Mouse (Mus musculus): ENCODE measurements around the gene Zfp677. TPM values are rescaled to one million over a fixed set of nuclear protein-coding genes. Genes with fewer than 3 reads are reported as not detected.
A peak's percentile ranks its signal among the peaks of the same experiment; 100 is the strongest.
"Not testable (repeated sequence)": the region's sequence is repeated elsewhere in the genome, so short reads cannot be mapped to it uniquely, and the experiment has no call there.

Gene Zfp677
- polyA plus RNA-seq (2014; fragmentation: Nextera tagmentation; extraction: Ambion mirVana), result 1.9 and 2.7 TPM in 2 replicates

- Histone ChIP-seq H3K27me3 (ENCODE audit: control insufficient read depth, insufficient read depth, low read length) (no peaks in the 10 kb centered on the region), H3K4me3 (ENCODE audit: low read depth, low read length) (peak within 1 kb of the TSS; percentile 44), H3K27ac (replicated peaks; ENCODE audit: low read depth, low read length) (no peak within 1 kb of the TSS), H3K36me3 (ENCODE audit: control insufficient read depth, insufficient read depth, low read length) (no peaks in the 10 kb centered on the region), H3K4me1 (ENCODE audit: control insufficient read depth, insufficient read depth, low read length) (no peaks in the 10 kb centered on the region), H3K9ac (ENCODE audit: low read length) (peak within 1 kb of the TSS; percentile 34; the same call in 1 of the 2 replicates), H3K9me3 (ENCODE audit: control insufficient read depth, low read length) (no peaks in the 10 kb centered on the region), H3K4me2 (ENCODE audit: low read depth, severe bottlenecking) (peak within 1 kb of the TSS; percentile 72)
- 3% methylated on average over 20 of the region's 20 CpGs for WGBS
- DNase-seq (ENCODE audit: low spot score), result peak; percentile 73
- peak; percentile 99 for ATAC-seq (ENCODE audit: insufficient number of reproducible peaks, low FRiP score, low TSS enrichment, low read depth)
Observed at GRCm38 (mm10) chr17:21383391-21384056, at the start of gene Zfp677. TSS of gene Zfp677 (plus strand) at chr17:21383748.

- WGBS, result 38% methylated on average over 3 of the region's 3 CpGs
- H3K9ac ChIP-seq (ENCODE audit: low read length); H3K36me3 ChIP-seq (ENCODE audit: control insufficient read depth, insufficient read depth, low read length); H3K9me3 ChIP-seq (ENCODE audit: control insufficient read depth, low read length); H3K27me3 ChIP-seq (ENCODE audit: control insufficient read depth, insufficient read depth, low read length); H3K4me1 ChIP-seq (ENCODE audit: control insufficient read depth, insufficient read depth, low read length); H3K4me2 ChIP-seq (ENCODE audit: low read depth, severe bottlenecking); H3K4me3 ChIP-seq (ENCODE audit: low read depth, low read length); H3K27ac ChIP-seq (replicated peaks; ENCODE audit: low read depth, low read length); ATAC-seq (ENCODE audit: insufficient number of reproducible peaks, low FRiP score, low TSS enrichment, low read depth); DNase-seq (ENCODE audit: low spot score): not testable (repeated sequence)
Observed at GRCm38 (mm10) chr17:21368018-21368417, 15.5 kb upstream of the Zfp677 start.

- ATAC-seq (ENCODE audit: insufficient number of reproducible peaks, low FRiP score, low TSS enrichment, low read depth) (peak; percentile 79; the same call in 1 of the 2 replicates), DNase-seq (ENCODE audit: low spot score) (peak; percentile 62)
- Histone ChIP-seq H3K36me3 (ENCODE audit: control insufficient read depth, insufficient read depth, low read length) (no peaks in the 10 kb centered on the region), H3K9me3 (ENCODE audit: control insufficient read depth, low read length) (no peaks in the 10 kb centered on the region), H3K9ac (ENCODE audit: low read length) (no peak overlapping the region), H3K27me3 (ENCODE audit: control insufficient read depth, insufficient read depth, low read length) (no peaks in the 10 kb centered on the region), H3K4me1 (ENCODE audit: control insufficient read depth, insufficient read depth, low read length) (no peaks in the 10 kb centered on the region), H3K4me3 (ENCODE audit: low read depth, low read length) (peak overlapping the region; percentile 21), H3K4me2 (ENCODE audit: low read depth, severe bottlenecking) (peak overlapping the region; percentile 54), H3K27ac (replicated peaks; ENCODE audit: low read depth, low read length) (no peak overlapping the region)
- WGBS, result 11% methylated on average over 31 of the region's 31 CpGs
Observed at GRCm38 (mm10) chr17:21369925-21370719, 13.4 kb upstream of the Zfp677 start.

- H3K9me3 ChIP-seq (ENCODE audit: control insufficient read depth, low read length), result no peaks in the 10 kb centered on the region
- ATAC-seq (ENCODE audit: insufficient number of reproducible peaks, low FRiP score, low TSS enrichment, low read depth), result no peak
- WGBS, result 68% methylated on average over 1 of the region's 1 CpGs
Observed at GRCm38 (mm10) chr17:21375311-21375710, 8.2 kb upstream of the Zfp677 start.

GRCm38 (mm10) chr17:21384057-21384411 lies 486 bp downstream of the Zfp677 start:
- no peak for DNase-seq (ENCODE audit: low spot score)
- Histone ChIP-seq H3K9ac (ENCODE audit: low read length) (peak overlapping the region; percentile 34; the same call in 1 of the 2 replicates), H3K27ac (replicated peaks; ENCODE audit: low read depth, low read length) (no peak overlapping the region), H3K4me3 (ENCODE audit: low read depth, low read length) (peak overlapping the region; percentile 44), H3K36me3 (ENCODE audit: control insufficient read depth, insufficient read depth, low read length) (no peaks in the 10 kb centered on the region), H3K4me1 (ENCODE audit: control insufficient read depth, insufficient read depth, low read length) (no peaks in the 10 kb centered on the region), H3K9me3 (ENCODE audit: control insufficient read depth, low read length) (no peaks in the 10 kb centered on the region), H3K4me2 (ENCODE audit: low read depth, severe bottlenecking) (peak overlapping the region; percentile 72), H3K27me3 (ENCODE audit: control insufficient read depth, insufficient read depth, low read length) (no peaks in the 10 kb centered on the region)
- ATAC-seq (ENCODE audit: insufficient number of reproducible peaks, low FRiP score, low TSS enrichment, low read depth), result peak; percentile 55
- 17% methylated on average over 8 of the region's 8 CpGs for WGBS

More at GRCm38 (mm10) chr17:21375311-21375710, 8.2 kb upstream of the Zfp677 start:
- Histone ChIP-seq H3K4me3 (ENCODE audit: low read depth, low read length) (no peak overlapping the region), H3K27ac (replicated peaks; ENCODE audit: low read depth, low read length) (no peak overlapping the region), H3K36me3 (ENCODE audit: control insufficient read depth, insufficient read depth, low read length) (no peaks in the 10 kb centered on the region), H3K4me2 (ENCODE audit: low read depth, severe bottlenecking) (no peak overlapping the region), H3K27me3 (ENCODE audit: control insufficient read depth, insufficient read depth, low read length) (no peaks in the 10 kb centered on the region), H3K9ac (ENCODE audit: low read length) (no peak overlapping the region), H3K4me1 (ENCODE audit: control insufficient read depth, insufficient read depth, low read length) (no peaks in the 10 kb centered on the region)
- no peak for DNase-seq (ENCODE audit: low spot score)

- H3K9ac ChIP-seq (ENCODE audit: low read length), result peak within 1 kb of the TSS; percentile 34
- under 1% methylated on average over 22 of the region's 22 CpGs for WGBS
- H3K4me1 ChIP-seq (ENCODE audit: control insufficient read depth, insufficient read depth, low read length), result no peaks in the 10 kb centered on the region
- no peaks in the 10 kb centered on the region for H3K27me3 ChIP-seq (ENCODE audit: control insufficient read depth, insufficient read depth, low read length)
- DNase-seq (ENCODE audit: low spot score) (peak; percentile 63), ATAC-seq (ENCODE audit: insufficient number of reproducible peaks, low FRiP score, low TSS enrichment, low read depth) (peak; percentile 99)
- no peaks in the 10 kb centered on the region for H3K36me3 ChIP-seq (ENCODE audit: control insufficient read depth, insufficient read depth, low read length)
- peak within 1 kb of the TSS; percentile 35 for H3K4me3 ChIP-seq (ENCODE audit: low read depth, low read length)
- peak within 1 kb of the TSS; percentile 81 for H3K4me2 ChIP-seq (ENCODE audit: low read depth, severe bottlenecking)
- no peak within 1 kb of the TSS for H3K27ac ChIP-seq (replicated peaks; ENCODE audit: low read depth, low read length)
- H3K9me3 ChIP-seq (ENCODE audit: control insufficient read depth, low read length), result no peaks in the 10 kb centered on the region
Observed at GRCm38 (mm10) chr17:21422664-21423599, 39.4 kb downstream of the Zfp677 start, which contains the start of gene Zfp54. TSS of gene Zfp54 (plus strand) at chr17:21423227.

GRCm38 (mm10) chr17:21438806-21439400 lies 55.4 kb downstream of the Zfp677 start:
- H3K4me1 ChIP-seq (ENCODE audit: control insufficient read depth, insufficient read depth, low read length); ATAC-seq (ENCODE audit: insufficient number of reproducible peaks, low FRiP score, low TSS enrichment, low read depth); H3K27me3 ChIP-seq (ENCODE audit: control insufficient read depth, insufficient read depth, low read length); DNase-seq (ENCODE audit: low spot score); H3K4me3 ChIP-seq (ENCODE audit: low read depth, low read length); H3K4me2 ChIP-seq (ENCODE audit: low read depth, severe bottlenecking); H3K36me3 ChIP-seq (ENCODE audit: control insufficient read depth, insufficient read depth, low read length); H3K9me3 ChIP-seq (ENCODE audit: control insufficient read depth, low read length); H3K9ac ChIP-seq (ENCODE audit: low read length); H3K27ac ChIP-seq (replicated peaks; ENCODE audit: low read depth, low read length): not testable (repeated sequence)
- 84% methylated on average over 9 of the region's 9 CpGs for WGBS
